Mouse (Mus musculus) MEL-GATA-1-ER (cell line): ENCODE data around the gene Fam193a.

ENCODE experiments used
- DNase-seq: peaks from one replicate; pipeline ENCODE4 v3.0.0-alpha.2; 2012; ENCODE audit warnings: low read depth; ENCODE audit errors: extremely low read depth

The Fam193a gene

DNA sequence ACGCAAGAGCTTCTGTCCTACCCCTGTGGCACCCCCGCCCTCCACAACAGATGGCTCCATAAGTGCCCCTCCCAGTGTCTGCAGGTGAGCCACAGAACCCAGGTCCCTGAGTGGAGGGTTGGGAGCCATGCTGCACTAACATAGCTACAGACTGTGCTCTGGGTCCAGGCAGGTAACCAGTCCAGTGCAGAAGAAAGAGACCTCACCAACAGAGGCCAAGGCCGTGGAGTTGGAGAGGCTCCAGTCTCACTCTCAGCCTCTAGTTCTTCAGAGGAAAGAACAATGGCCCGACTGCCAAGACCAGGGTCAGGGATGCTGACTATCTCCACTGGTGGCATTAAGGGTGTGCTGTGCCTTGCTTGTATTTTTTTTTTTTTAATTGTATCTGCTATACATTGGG lies 91.6 kb downstream of the Fam193a start:
- DNase-seq = no peak

GRCm38 (mm10) chr5:34461841-34462240 lies 92.1 kb downstream of the Fam193a start:
- no peak for DNase-seq

DNA sequence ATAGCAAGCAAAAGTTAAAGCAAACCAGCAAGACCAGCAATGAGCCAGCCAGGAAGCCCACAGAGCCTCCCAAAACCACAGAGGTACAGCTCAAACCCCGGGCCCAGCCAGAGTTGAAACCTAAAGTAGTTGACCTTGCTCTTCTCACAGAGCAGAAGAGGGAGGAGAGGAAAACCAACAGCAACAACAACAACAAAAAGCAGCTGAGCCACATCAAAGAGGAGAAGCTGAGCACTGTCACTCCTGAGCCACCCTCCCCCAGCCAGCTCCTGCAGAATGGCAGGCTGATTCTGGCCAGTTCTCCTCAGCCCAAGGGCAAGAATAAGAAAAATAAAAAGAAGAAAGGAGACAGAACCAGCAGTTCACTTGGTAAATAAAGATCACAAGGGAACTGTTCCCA lies 96.3 kb downstream of the Fam193a start:
- DNase-seq = no peak

- peak; percentile 29 for DNase-seq
Observed at GRCm38 (mm10) chr5:34466648-34467047, 96.9 kb downstream of the Fam193a start.

DNA sequence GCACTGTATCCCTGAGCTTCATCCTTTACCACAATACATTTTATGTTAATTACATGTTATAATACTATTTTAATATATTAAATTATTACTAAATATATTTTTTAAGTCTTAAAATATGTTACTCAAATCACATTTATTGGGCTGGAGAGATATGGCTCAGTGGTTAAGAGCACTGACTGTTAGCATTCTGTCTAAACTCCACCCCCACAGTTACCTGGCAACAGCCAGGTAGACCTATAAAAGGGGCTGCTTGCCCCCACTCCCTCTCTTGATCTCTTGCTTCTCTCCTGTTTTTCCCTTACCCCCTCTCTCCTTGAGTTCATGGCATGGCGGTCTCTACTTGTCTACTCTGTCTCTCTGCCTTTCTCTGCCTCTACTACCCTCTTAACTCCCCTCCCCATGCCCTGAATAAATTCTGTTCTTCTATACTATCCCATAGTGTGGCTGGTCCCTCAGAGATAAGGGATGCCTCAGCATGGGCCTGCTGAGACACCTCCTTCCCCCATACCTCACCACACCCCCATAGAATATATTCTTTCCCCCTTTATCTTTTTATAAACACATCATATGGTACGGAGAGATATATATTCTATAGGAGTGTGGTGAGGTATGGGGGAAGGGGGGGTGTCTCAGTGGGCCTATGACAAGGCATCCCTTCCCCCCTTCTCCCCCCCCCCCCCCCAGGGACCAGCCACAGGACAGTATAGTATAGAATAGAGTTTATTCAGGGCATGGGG lies 98.5 kb downstream of the Fam193a start:
- DNase-seq = peak; percentile 86

GRCm38 (mm10) chr5:34480926-34481325 lies 111.2 kb downstream of the Fam193a start:
- DNase-seq = no peak

GRCm38 (mm10) chr5:34485731-34486130 lies 116.0 kb downstream of the Fam193a start:
- no peak for DNase-seq

DNA sequence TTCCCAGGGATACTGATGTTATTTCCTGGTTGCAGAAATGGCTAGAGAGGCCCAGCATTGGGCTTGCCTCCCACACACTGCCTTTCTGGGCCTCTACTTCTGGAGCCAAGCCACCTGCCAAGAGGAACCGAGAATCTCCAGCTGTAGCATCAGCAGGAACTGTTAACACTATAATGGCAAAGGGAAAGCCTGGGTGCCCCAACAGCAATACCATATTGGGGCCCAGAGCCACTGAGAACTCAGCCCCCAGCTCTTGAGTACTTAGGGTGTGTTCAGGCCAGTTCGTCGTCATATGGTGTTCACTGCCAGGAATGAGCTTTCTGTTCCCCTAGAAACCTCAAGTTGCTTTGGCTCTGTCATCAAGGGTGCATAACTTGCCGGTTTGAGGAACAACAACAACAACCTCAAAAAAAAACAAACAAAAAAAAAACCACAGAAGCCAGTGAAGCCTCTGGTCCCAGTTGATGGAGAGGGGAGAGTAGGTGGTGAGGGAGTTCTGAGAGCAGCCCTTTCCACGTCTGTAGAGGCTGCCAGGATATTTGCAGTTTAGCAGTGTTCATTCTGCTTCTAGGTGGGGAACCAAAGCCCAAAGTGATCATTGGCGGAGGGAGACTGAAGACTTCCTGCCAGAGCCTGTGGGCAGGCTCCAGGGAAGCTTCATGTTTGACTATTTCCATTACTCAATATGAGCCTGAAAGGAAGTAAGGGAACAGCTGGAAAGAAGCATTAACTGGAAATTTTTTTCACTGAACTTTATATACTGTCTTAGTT lies 117.8 kb downstream of the Fam193a start:
- DNase-seq = no peak

DNA sequence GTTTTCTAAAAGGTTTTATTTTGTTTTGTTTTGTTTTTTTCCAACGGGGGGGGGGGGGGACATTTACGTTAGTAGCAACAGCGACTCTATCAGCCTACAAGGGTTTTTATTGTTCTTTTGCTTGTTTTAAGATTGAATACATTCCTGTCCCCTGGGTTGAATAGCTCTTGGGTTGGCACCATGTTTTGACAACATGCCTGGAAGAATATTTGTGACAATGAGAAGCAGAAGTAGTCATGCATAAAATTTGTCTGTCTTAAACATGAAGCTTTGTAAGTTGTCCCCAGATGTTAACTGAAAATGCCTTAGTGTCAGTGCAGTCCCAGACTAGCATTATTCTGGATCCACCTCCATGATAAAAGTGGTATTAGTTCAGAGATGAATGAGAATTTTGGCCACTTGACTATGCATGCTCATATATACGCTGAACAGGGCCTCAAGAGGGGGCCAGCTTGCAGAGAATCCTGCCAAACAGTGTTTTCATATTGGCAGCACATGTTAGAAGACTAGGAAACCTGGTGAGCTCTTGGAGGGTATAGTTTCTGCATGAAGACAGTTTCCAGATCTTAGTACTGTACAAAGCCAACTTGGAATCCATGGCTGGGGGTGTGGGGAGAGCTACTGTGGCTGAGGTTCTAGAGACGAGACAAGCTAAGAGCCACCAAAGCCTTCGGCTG lies 119.1 kb downstream of the Fam193a start:
- no peak for DNase-seq

GRCm38 (mm10) chr5:34489418-34489787 lies 119.7 kb downstream of the Fam193a start:
- no peak for DNase-seq

DNA sequence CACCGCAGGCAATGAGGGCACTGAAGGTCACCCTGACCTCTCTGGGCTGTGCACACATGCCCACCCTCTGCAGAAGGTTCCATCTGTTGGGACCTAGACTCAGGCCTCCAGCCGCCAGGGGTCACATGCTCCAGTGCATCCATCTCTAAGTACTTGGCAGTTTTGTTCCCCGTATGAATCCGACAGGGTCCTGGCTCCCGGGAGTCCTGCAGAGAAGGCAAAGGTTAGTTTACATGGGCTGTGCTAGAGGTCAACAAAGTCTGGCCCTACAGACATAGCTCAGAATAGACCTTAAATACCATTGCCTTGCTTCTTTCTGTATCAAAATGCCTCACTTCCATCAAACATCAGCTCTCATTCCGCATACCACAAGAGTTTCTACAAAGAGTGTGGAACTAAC lies 127.0 kb downstream of the Fam193a start:
- DNase-seq = no peak

- DNase-seq = no peak
Observed at GRCm38 (mm10) chr5:34500886-34501285, 131.2 kb downstream of the Fam193a start.

- DNase-seq = no peak
Observed at GRCm38 (mm10) chr5:34501588-34501987, 131.9 kb downstream of the Fam193a start.

DNA sequence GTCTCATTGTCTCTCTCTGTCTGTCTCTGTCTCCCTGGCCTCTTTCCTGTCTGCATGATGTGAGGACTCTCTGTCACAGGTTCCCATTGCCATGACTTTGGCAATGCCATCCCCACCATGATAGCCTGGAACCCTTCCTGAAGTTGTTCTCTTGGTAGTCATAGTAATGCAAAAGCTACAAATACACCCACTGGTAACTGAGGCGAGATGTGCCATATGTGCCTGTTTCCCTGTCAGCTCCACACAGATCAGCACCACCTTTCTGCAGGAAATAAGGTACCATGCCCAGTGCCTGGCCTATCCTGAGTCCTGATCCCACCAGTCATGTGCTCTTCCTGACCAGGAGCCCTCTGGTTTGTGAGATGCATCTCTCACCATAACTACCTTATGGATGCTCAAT lies 132.7 kb downstream of the Fam193a start:
- DNase-seq = no peak

- DNase-seq = no peak
Observed at GRCm38 (mm10) chr5:34502821-34503220, 133.1 kb downstream of the Fam193a start.

DNA sequence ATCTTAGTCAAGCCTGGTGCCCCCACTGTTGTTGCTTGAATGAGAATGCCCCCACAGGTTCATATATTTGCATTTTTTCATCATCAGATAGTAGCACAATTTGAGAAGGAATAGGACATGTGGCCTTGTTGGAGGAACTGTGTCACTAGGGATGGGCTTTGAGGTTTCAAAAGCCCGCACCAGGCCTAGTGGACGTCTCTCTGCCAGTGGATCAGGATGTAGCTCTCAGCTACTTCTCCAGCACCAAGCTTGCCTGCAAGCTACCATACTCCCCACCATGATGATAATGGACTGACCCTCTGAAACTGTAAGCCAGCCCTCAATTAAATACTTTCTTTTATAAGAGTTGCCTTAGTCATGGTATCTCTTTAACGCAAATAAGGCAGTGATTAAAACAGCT lies 142.8 kb downstream of the Fam193a start:
- no peak for DNase-seq

- DNase-seq = peak; percentile 85
Observed at GRCm38 (mm10) chr5:34513466-34514217, 143.9 kb downstream of the Fam193a start, which contains the start of gene Tnip2. Gene Tnip2, minus strand, starts transcription at chr5:34513991.

- DNase-seq = no peak
Observed at GRCm38 (mm10) chr5:34514218-34514566, 144.5 kb downstream of the Fam193a start.

- no peak for DNase-seq
Observed at GRCm38 (mm10) chr5:34515096-34515495, 145.4 kb downstream of the Fam193a start.

DNA sequence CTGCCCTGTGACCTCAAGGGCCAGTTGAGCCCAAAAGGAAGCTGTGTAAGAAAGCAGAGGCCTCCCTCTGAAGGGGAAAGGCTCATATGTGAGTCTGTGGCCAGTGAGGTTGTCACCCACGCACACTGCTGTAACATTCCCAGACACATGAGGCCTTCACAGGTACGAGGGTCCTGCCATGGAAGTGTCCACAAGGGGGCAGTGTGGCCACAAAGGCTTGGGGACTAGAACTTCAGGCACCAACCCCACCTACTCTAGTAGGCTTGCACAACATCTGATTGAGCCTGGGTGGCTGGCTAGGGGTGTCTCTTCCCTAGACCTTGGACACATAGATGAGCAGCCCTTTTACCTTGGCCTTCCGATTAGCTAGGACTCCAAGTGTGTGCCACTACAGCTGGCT lies 148.2 kb downstream of the Fam193a start:
- peak; percentile 81 for DNase-seq

DNA sequence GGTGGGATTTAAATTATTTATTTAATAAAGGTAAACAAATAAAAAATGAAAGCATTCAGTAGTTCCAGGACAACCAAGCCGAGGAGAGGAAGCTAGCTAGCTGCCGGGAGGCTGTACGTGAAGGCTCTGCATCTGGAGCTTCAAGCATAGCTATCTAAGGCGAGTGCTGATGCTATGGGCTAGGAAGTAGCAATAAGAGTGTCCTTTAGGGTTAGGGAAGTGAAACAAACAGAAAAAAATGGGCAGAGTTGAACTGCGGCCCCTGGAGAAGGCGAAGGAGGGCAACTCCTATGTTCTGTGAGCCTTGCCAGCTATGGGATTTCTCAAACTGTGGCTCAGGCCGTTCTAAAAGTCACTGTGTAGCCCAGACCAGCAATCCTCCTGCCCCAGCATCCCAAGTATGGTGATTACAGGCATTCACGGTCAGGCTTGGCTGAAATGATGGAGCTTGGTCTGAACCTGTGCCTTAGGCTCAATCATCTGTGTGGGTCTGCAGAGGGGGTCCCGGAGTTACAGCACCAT lies 149.7 kb downstream of the Fam193a start:
- DNase-seq = no peak
